Comparison of ENCODE assay signal across 19 mouse cellular contexts in the genomic region with DNA sequence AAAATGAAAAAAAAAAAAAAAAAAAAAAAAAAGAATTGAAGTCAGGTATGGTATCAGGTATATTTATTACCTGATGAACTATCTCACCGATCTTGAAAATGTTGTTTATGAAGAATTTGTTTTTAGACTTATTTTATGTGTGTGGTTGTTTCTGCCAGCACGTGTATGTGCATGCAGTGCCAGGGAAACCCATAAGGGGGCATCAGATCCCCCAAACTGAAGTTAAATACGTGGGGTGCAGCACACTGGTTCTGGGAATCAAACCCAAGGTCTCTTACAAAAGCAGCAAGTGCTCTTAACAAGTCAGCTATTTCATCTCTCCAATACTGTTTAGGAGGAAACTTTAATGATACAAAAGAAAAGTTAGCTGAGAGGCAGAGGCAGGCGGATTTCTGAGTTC. TPM values are rescaled to one million over a fixed set of nuclear protein-coding genes. Genes with fewer than 3 reads are reported as not detected.
DNase-seq lines count a peak whose midpoint lies in the region; ATAC-seq and TF ChIP-seq lines count a peak whose summit lies in the region.
"Had no signal": no experiment of that assay in that cellular context is flagged by ENCODE, and none has a peak within 500 bp of the region (broad histone marks: within the 10 kb centered on the region; RNA-seq: fewer than 3 reads in every experiment).

No protein-coding gene starts in this region.

- no peaks in the 10 kb centered on the region for H3K9me3 ChIP-seq in lung, postnatal 0 days (ENCODE audit: low read length)
- H3K9me3 ChIP-seq in CH12.LX (replicated peaks; ENCODE audit: low read length) = no peaks in the 10 kb centered on the region
- H3K9me3 ChIP-seq: heart, embryonic 10.5 days; limb, embryonic 15.5 days; megakaryocyte, embryonic 14.5 days; midbrain, embryonic 15.5 days; neural tube, embryonic 15.5 days had no signal

- TF ChIP-seq POLR2A in CH12.LX (IDR thresholded peaks at IDR 0.05; ENCODE audit: low read depth, low read length) = no peak

- no peak for ATAC-seq in lung, postnatal 0 days
- ATAC-seq: midbrain, embryonic 15.5 days; Patski had no signal

- no peak for TF ChIP-seq EP300 in lung, postnatal 0 days (IDR thresholded peaks at IDR 0.05)
- TF ChIP-seq EP300 in CH12.LX (IDR thresholded peaks at IDR 0.05; ENCODE audit: low read length) = no peak

- 0 out of 2 replicates have a peak, but pooled peaks have one; percentile 6 for TF ChIP-seq CTCF in lung, postnatal 0 days (IDR thresholded peaks at IDR 0.05)
- TF ChIP-seq CTCF in CH12.LX (conservative IDR thresholded peaks at IDR 0.05 in 1 of 2, IDR thresholded peaks at IDR 0.05 in 1 of 2; ENCODE audit: low read depth in 2 of 2, low read length in 2 of 2) = peak; percentile 20 to 53; a peak in 2 of 4 replicates

- peak; percentile 17 for DNase-seq in heart, adult 11 months
- DNase-seq in heart, adult 9 months (ENCODE audit: low spot score in 2 of 2) = no peak
- DNase-seq in lung, postnatal 0 days (ENCODE audit: low spot score) = no peak
- no peak for DNase-seq in lung, postnatal 10 days
- no peak for DNase-seq in CH12.LX (ENCODE audit: extremely low read depth)
- DNase-seq in R1 (ENCODE audit: low read depth, low spot score) = peak; percentile 44
- no peak for DNase-seq in embryo, embryonic 10.5 days (ENCODE audit: low spot score)
- no peak for DNase-seq in left cerebral cortex, adult 9 months (ENCODE audit: low spot score in 2 of 2)
- DNase-seq: adrenal gland, postnatal 14 days; cerebellum, postnatal 14 days; gastrocnemius, postnatal 25 days; kidney, adult 9 months; right cerebral cortex, postnatal 25 days had no signal

- H3K36me3 ChIP-seq in lung, postnatal 0 days (ENCODE audit: insufficient read depth, low read length) = no peaks in the 10 kb centered on the region
- H3K36me3 ChIP-seq in CH12.LX (replicated peaks in 1 of 2; ENCODE audit: control insufficient read depth in 1 of 2, insufficient read depth in 1 of 2, low read length in 1 of 2) = peaks cover 0 to under 1% of the 10 kb centered on the region in 2 experiments
- H3K36me3 ChIP-seq: limb, embryonic 15.5 days had no signal

- no peaks in the 10 kb centered on the region for H3K79me2 ChIP-seq in CH12.LX (replicated peaks; ENCODE audit: control insufficient read depth, extremely low read depth, insufficient read depth, poor library complexity, severe bottlenecking)

- H3K4me2 ChIP-seq in lung, postnatal 0 days (replicated peaks; ENCODE audit: low read depth, low read length) = no peak overlapping the region
- H3K4me2 ChIP-seq in CH12.LX (ENCODE audit: insufficient read depth, low read depth, poor library complexity, severe bottlenecking) = no peak overlapping the region
- H3K4me2 ChIP-seq: limb, embryonic 15.5 days; midbrain, embryonic 15.5 days; neural tube, embryonic 15.5 days had no signal

- dilution Hi-C loops in CH12.LX (cut with MboI; ENCODE audit: extremely low pct_ligation_motif_present, extremely low pct_unique_long_range_greater_than_20kb, low sequenced_read_pairs) = no loop called here

- peaks cover 3% of the 10 kb centered on the region; the same call in 1 of the 2 replicates for H3K4me1 ChIP-seq in lung, postnatal 0 days (ENCODE audit: insufficient read depth, low read depth, low read length)
- H3K4me1 ChIP-seq in CH12.LX (ENCODE audit: control insufficient read depth in 1 of 2, insufficient read depth in 2 of 2) = peaks cover 6 to 16% of the 10 kb centered on the region in 2 experiments; a peak in 2 of 4 replicates

- 81% methylated on average over 4 of the region's 4 CpGs for WGBS in lung, postnatal 0 days

- no peak overlapping the region for H3K4me3 ChIP-seq in lung, postnatal 0 days (ENCODE audit: low read depth, low read length)
- no peak overlapping the region for H3K4me3 ChIP-seq in CH12.LX (replicated peaks in 1 of 3; ENCODE audit: low read depth in 2 of 3, low read length in 2 of 3, poor library complexity in 1 of 3)
- H3K4me3 ChIP-seq: heart, embryonic 10.5 days; limb, embryonic 15.5 days; megakaryocyte, embryonic 14.5 days; midbrain, embryonic 15.5 days; neural tube, embryonic 15.5 days had no signal

- in situ Hi-C loops in CH12.LX (cut with MboI; ENCODE audit: low pct_ligation_motif_present, low pct_unique_long_range_greater_than_20kb, low sequenced_read_pairs) = no loop called here

- H3K27ac ChIP-seq in lung, postnatal 0 days (ENCODE audit: low read length) = no peak overlapping the region
- H3K27ac ChIP-seq in CH12.LX (ENCODE audit: insufficient read depth, low read depth) = no peak overlapping the region
- H3K27ac ChIP-seq: heart, embryonic 10.5 days; limb, embryonic 15.5 days; midbrain, embryonic 15.5 days; neural tube, embryonic 15.5 days had no signal

- peak; percentile 29 for TF ChIP-seq RAD21 in CH12.LX (IDR thresholded peaks at IDR 0.05; ENCODE audit: low read depth, low read length)

- no peak overlapping the region for H3K9ac ChIP-seq in lung, postnatal 0 days (replicated peaks; ENCODE audit: low read depth)
- H3K9ac ChIP-seq in CH12.LX (ENCODE audit: insufficient read depth, low read depth) = no peak overlapping the region
- H3K9ac ChIP-seq: limb, embryonic 15.5 days; midbrain, embryonic 15.5 days; neural tube, embryonic 15.5 days had no signal

- no peaks in the 10 kb centered on the region for H3K27me3 ChIP-seq in lung, postnatal 0 days (replicated peaks; ENCODE audit: insufficient read depth, low read length)
- H3K27me3 ChIP-seq in CH12.LX (replicated peaks) = peaks cover 4% of the 10 kb centered on the region
- H3K27me3 ChIP-seq: Patski had no signal

TF ChIP-seq in CH12.LX, 34 proteins besides CTCF, POLR2A, EP300 and RAD21:
- TF ChIP-seq SMC3 (IDR thresholded peaks at IDR 0.05; ENCODE audit: low read depth, low read length) (peak; percentile 46), POLR2AphosphoS2 (IDR thresholded peaks at IDR 0.05; ENCODE audit: low read depth, low read length) (no peak)

RNA-seq across cellular contexts. Expression of a gene that starts 4.1 kb away (rescaled TPM):
- 6.3 and 6.6 TPM in 2 replicates for polyA plus RNA-seq in lung, postnatal 0 days (2015; fragmentation: Nextera tagmentation; extraction: Ambion mirVana)
- total RNA-seq in CH12.LX (2012; rRNA removed) = 0.34 and 0.38 TPM in 2 replicates
- 0.05 and 0.09 TPM in 2 replicates for total RNA-seq in CH12.LX (2014; rRNA removed)
- 0.39 and 0.59 TPM in 2 replicates for polyA plus RNA-seq in CH12.LX (2012; ENCODE audit: insufficient read length, low read depth)

Comparison
In these comparisons a context has a peak if more than half of its experiments do, and no peak if none do; other contexts are left out.
1. DNase-seq: peak in heart, adult 11 months (single experiment) and R1 (single experiment); none in heart, adult 9 months (0 of 2), lung, postnatal 0 days (single experiment), lung, postnatal 10 days (single experiment), CH12.LX (single experiment), embryo, embryonic 10.5 days (single experiment) and left cerebral cortex, adult 9 months (0 of 2).